Mouse (Mus musculus): ENCODE results near the gene Cbx4. TPM values are rescaled to one million over a fixed set of nuclear protein-coding genes. Genes with fewer than 3 reads are reported as not detected.
A peak's percentile ranks its signal among the peaks of the same experiment; 100 is the strongest.

Gene Cbx4
- polyA plus RNA-seq, 1 experiment from 2014 or later = 11.5 TPM

DNA sequence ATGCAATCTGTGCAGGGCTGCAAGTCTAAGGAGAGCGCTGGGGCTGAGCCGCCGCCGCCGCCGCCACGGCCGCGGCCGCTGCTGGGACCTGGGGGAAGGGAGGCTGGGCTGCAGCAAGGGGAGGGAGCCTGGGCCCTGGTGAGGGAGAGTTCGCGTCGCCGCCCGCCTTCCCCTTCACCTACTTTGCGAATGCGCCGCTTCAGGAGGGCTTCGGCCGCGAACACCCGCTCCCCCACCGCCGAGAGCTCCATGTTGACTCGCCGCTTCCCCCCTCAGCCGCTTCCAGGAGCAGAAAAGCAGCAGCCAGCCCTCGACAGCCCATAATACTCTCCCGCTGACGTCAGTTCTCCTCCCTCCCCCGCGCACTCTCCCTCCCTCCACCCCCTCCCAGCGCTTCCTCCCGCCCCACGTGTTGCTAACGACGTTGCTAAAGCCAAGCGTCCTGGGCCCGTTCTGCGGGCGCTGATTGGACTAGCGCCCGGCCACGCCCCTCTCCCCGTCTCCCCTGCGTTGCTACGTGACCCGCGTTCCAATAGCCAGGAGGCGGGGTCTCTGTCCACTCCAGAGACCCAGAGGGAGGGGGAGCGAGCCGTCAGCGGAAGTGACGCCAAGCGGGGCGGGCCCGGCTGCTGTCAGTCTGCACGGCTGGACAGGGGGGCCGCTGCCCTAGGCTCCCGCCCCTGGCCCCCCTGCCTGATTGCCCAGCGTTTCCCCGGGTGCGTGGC lies 45.3 kb downstream of the Cbx4 start, which contains the start of gene Cbx8:
Cbx8 (minus strand) TSS at position 370 of the 725 bp plus-strand sequence.
- Histone ChIP-seq H3K27ac (peak within 1 kb of the TSS; percentile 88), H3K27me3 (peaks cover 83% of the 10 kb centered on the region), H3K4me3 (peak within 1 kb of the TSS; percentile 75), H3K4me1 (peaks cover 76% of the 10 kb centered on the region), H3K36me3 (ENCODE audit: poor library complexity, severe bottlenecking) (peaks cover 10% of the 10 kb centered on the region), H3K9ac (peak within 1 kb of the TSS; percentile 94), H3K9me3 (replicated peaks) (no peaks in the 10 kb centered on the region), H3K4me2 (peak within 1 kb of the TSS; percentile 94)
- under 1% methylated on average over 50 of the region's 63 CpGs for WGBS
- ATAC-seq = peak; percentile 91

DNA sequence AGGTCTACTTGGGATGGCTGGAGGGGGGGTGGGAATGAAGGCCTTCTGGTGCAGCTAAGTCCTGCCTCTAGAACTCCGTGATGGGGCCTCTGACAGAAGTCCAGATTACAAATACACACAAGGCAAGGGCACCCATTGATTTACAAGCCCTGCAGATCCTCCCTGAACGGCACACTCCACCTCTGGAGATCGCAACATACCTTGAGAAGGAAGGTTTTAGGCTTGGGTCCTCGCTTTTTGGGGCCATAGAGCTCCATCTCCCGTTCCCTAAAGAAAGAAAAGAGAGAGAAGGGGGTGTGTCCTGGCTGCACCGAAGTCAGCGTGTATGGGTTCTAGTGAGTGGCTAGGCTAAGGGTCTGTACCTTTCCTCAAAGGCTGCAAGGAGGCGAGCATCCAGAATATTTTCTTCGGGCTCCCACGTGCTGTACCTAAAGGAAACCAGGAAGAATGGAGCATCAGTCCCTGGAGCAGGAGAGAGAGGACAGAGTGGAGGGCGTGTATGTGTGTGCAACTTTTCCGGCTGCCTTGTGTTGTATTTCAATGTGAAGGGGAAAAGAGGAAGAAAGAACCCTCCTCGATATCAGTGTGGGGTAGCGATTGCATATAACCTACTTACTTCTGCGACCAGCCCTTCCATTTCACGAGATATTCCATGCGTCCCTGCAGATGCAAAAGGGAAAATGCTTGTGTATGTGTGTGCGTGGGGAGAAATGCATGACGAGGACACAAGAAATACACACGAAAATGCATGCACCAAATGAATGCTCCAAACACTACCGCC lies 46.1 kb downstream of the Cbx4 start:
- H3K27me3 ChIP-seq = peaks cover 83% of the 10 kb centered on the region
- 6% methylated on average over 21 of the region's 21 CpGs for WGBS
- no peak for ATAC-seq
- peak overlapping the region; percentile 75 for H3K4me3 ChIP-seq
- H3K4me2 ChIP-seq = peak overlapping the region; percentile 88
- H3K4me1 ChIP-seq = peaks cover 81% of the 10 kb centered on the region
- peaks cover 10% of the 10 kb centered on the region for H3K36me3 ChIP-seq (ENCODE audit: poor library complexity, severe bottlenecking)
- peak overlapping the region; percentile 88 for H3K27ac ChIP-seq
- H3K9me3 ChIP-seq (replicated peaks) = no peaks in the 10 kb centered on the region
- peak overlapping the region; percentile 94 for H3K9ac ChIP-seq

DNA sequence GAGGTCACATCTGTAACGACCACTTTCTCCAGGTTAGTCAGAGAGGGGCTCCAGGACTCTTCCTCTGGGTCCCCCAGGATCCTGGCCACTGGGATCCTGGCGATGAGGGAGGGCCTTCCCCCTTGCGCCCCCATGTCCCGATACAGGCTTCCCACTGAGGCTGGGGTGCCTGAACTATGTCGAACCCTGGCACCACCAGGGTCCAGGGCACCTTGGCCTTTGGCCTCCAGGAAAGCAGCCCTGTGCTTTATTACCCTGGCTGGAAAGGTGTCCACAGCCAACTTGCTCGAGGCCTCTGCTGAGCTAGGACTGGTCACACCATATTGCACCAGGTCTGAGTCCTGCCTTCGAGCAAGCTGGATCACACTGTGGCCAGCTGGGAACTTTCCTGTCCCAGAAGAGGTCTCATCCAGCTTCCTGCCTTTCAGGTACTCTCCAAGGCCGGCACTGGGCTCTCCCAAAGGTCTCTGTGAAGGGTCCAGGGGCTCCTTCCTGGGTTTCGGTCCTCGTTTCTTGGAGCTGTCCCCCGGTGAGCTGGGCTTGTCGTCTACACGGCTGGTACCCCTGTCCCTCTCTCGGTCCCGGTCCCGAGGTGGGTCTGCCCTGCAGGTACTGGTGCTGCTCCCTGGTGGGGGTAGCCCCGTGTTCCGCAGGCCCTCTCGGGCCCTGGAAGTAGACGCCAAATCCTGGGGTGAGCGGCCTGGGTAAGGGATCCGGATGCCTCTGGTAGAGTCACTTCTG lies 47.1 kb downstream of the Cbx4 start:
- Histone ChIP-seq H3K9ac (peak overlapping the region; percentile 43), H3K9me3 (replicated peaks) (no peaks in the 10 kb centered on the region), H3K4me2 (peak overlapping the region; percentile 88), H3K4me3 (peak overlapping the region; percentile 17; the same call in 1 of the 2 replicates), H3K27ac (no peak overlapping the region), H3K36me3 (ENCODE audit: poor library complexity, severe bottlenecking) (peaks cover 10% of the 10 kb centered on the region), H3K4me1 (peaks cover 81% of the 10 kb centered on the region), H3K27me3 (peaks cover 82% of the 10 kb centered on the region)
- WGBS = 29% methylated on average over 22 of the region's 22 CpGs
- ATAC-seq = no peak

DNA sequence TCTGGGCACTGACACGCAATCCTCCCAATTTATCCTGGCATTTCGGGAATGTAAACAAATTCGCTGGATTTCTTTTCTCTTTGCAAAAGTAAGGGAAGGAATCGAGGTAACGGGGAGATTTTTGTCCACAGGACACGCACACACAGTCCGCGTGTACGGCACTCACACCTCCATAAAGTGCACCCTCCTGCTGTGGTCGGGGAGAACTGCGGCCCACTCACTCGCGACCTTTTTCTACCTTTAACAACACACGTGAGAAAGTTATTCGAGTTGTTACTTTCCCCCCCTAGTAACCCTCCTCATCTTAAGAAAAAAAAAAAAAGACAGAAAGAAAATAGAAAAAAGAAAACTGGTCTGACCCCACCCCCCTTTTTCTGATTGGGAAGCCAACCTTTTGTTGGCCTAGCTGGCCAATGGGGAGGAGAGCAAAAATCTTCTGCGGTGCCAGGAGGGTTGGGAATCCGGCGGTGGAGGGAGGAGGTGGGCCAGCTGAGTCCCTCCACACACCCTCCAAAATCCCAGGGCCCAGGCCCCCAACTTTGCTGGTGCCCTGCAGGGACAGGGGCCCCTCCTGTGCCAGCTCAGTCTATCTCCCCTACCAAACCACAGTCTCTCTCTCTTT lies 48.1 kb downstream of the Cbx4 start:
- Histone ChIP-seq H3K36me3 (ENCODE audit: poor library complexity, severe bottlenecking) (peaks cover 10% of the 10 kb centered on the region), H3K9me3 (replicated peaks) (no peaks in the 10 kb centered on the region), H3K4me1 (peaks cover 81% of the 10 kb centered on the region), H3K9ac (peak overlapping the region; percentile 63), H3K4me3 (peak overlapping the region; percentile 49), H3K4me2 (peak overlapping the region; percentile 88), H3K27ac (no peak overlapping the region), H3K27me3 (peaks cover 77% of the 10 kb centered on the region)
- ATAC-seq = no peak
- WGBS = 3% methylated on average over 18 of the region's 18 CpGs

DNA sequence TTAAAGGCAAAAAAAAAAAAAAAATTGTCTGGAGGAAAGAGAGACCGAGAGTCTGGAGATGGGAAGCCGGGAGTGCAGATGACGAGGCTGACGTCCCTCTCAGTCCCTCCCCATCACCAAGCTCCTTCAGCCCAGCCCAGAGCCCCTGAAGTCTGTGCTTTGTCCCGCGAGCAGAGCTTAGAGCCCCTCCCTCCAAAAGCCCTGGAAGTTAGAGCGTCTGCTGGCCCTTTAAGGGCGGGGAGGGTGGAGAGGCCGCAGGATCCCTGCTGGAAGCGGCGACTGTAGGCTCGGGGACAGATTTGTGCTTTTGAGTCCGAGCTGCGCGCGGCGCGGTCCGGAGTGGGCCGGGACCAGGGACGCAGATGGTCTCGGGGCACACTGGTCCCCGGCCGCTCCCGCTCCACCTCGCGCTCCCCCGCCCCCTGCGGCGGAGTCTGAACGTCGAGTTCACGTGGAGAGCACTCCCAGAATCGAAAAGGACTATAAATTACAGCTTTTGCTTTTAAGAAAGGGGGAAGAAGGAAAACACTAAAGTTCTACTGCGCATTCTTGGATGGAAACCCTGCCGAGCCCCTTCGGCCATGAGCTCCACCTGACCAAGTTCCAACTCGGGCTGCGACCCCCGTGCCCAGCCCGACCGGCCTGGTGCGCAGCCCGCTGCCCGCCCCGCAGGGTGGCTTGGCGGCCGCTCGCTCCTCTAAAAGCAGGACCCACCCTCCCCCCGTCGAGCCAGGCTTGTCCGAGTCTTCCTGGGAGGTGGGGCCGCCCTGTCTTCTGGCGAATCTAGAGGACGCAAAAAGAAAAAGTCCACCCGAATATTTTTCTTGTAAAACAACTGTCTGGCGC lies 48.9 kb downstream of the Cbx4 start:
- Histone ChIP-seq H3K9ac (peak overlapping the region; percentile 63), H3K36me3 (ENCODE audit: poor library complexity, severe bottlenecking) (peaks cover 10% of the 10 kb centered on the region), H3K4me1 (peaks cover 74% of the 10 kb centered on the region), H3K27me3 (peaks cover 69% of the 10 kb centered on the region), H3K27ac (no peak overlapping the region), H3K4me3 (peak overlapping the region; percentile 49), H3K9me3 (replicated peaks) (no peaks in the 10 kb centered on the region), H3K4me2 (peak overlapping the region; percentile 88)
- 1% methylated on average over 57 of the region's 57 CpGs for WGBS
- ATAC-seq = no peak

DNA sequence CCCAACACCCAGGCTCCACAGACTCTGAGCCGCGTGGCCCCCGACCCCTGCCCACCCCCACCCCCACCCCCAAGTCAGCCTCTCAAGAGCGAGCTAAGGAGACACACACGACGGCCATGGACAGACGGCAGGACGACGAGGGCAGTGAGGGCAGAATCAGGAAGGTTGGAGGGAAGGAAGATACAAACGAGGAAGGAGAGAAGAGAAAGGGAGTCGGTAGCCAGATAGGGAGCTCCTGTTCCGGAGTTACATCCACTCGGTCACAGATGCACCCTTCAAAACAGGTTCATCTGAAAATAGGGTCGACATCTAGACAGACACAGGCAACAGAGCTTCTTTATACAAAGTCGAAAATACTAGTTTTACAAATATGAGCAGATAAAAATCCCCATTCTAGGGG lies 49.6 kb downstream of the Cbx4 start:
- Histone ChIP-seq H3K9ac (no peak overlapping the region), H3K27me3 (peaks cover 62% of the 10 kb centered on the region), H3K4me3 (peak overlapping the region; percentile 49; the same call in 1 of the 2 replicates), H3K9me3 (replicated peaks) (no peaks in the 10 kb centered on the region), H3K27ac (no peak overlapping the region), H3K4me2 (peak overlapping the region; percentile 88), H3K4me1 (peaks cover 67% of the 10 kb centered on the region), H3K36me3 (ENCODE audit: poor library complexity, severe bottlenecking) (peaks cover 11% of the 10 kb centered on the region)
- WGBS = 2% methylated on average over 15 of the region's 15 CpGs
- no peak for ATAC-seq

DNA sequence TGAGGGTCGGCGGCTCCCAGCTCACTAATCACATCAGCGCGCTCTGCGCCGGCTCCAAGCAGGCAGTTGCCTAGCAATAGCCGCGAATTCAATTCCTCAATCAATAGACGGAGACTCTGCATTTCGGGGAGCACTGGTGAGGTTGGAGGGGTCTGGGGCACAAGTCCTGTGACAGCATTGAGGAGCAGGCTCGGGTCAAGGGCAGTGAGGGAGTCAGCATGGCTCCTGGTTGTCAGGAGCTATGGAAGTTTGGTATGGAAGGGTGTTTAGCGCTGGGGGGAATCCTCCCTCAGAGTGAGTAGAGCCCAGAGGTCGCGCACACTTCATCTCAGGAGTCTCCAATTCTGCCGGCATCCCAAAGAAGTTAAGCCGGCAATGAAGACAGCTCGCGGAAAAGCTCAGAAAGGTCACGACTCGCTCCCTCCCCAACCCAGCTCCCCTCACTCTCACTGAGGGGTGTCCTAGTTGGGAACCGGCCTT lies 50.3 kb downstream of the Cbx4 start:
- 3% methylated on average over 21 of the region's 21 CpGs for WGBS
- Histone ChIP-seq H3K9me3 (replicated peaks) (no peaks in the 10 kb centered on the region), H3K36me3 (ENCODE audit: poor library complexity, severe bottlenecking) (peaks cover 17% of the 10 kb centered on the region), H3K4me2 (peak overlapping the region; percentile 34), H3K4me1 (peaks cover 66% of the 10 kb centered on the region), H3K27ac (no peak overlapping the region), H3K9ac (0 out of 2 replicates have a peak overlapping the region, but pooled peaks have one; percentile 26), H3K4me3 (peak overlapping the region; percentile 49), H3K27me3 (peaks cover 62% of the 10 kb centered on the region)
- no peak for ATAC-seq

DNA sequence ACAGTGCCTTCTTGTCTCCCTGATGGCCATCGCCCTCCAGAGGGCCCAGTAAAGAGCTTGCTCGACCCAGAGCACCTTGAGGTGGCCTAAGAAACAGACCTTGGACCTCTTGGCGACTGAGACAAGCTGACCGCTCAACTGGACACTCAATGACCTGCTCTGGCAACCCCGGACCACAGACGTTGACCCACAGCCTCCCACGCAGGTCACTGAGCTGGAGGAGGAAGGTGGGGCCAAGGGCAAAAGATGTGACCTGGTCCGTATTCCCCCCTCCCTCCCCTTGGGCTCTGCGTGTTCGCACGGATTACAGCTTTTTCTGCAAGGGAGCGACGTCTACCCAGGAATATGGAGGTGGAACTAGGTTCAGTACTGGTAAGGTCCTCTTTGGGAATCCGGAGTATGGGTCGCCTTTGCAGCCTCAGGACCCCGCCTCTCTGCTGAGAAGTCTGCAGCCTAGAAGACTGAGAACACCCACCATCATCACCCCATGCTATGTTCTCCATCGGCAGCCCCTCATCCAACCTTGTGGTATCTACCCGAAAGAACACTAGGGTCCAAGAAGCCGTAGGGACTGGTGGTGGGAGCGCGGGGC lies 50.8 kb downstream of the Cbx4 start:
- H3K4me1 ChIP-seq = peaks cover 64% of the 10 kb centered on the region

DNA sequence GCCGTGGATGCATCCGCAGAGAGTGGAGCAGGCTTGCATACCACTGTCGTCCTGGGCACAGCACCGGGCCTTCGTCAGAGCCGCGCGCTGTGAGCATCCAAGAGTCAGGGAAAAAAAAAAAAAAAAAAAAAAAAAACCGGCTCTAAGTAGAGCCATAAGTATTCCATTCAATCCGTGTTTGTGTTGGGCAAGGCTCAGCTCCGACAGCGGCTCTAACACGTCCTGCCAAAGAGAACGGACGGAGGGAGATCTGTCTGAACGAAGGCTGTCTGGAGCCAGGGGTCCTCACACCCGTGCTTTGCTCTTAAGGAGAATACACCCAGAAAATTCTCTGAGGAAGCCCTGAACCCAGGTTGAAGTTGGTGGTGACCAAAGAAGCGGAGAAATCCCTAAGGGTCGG lies 51.4 kb downstream of the Cbx4 start:
- Histone ChIP-seq H3K27ac (no peak overlapping the region), H3K4me3 (peak overlapping the region; percentile 22), H3K9me3 (replicated peaks) (no peaks in the 10 kb centered on the region), H3K27me3 (peaks cover 60% of the 10 kb centered on the region), H3K4me2 (peak overlapping the region; percentile 50), H3K9ac (peak overlapping the region; percentile 23; the same call in 1 of the 2 replicates), H3K4me1 (peaks cover 61% of the 10 kb centered on the region), H3K36me3 (ENCODE audit: poor library complexity, severe bottlenecking) (peaks cover 27% of the 10 kb centered on the region)
- 0 out of 2 replicates have a peak, but pooled peaks have one; percentile 5 for ATAC-seq
- WGBS = 2% methylated on average over 19 of the region's 19 CpGs

More for the DNA sequence above, 50.8 kb downstream of the Cbx4 start:
- Histone ChIP-seq H3K9me3 (replicated peaks) (no peaks in the 10 kb centered on the region), H3K4me2 (peak overlapping the region; percentile 34), H3K4me3 (peak overlapping the region; percentile 49), H3K27me3 (peaks cover 62% of the 10 kb centered on the region), H3K36me3 (ENCODE audit: poor library complexity, severe bottlenecking) (peaks cover 22% of the 10 kb centered on the region), H3K27ac (no peak overlapping the region), H3K9ac (peak overlapping the region; percentile 26; the same call in 1 of the 2 replicates)
- ATAC-seq = no peak
- WGBS = under 1% methylated on average over 21 of the region's 21 CpGs

DNA sequence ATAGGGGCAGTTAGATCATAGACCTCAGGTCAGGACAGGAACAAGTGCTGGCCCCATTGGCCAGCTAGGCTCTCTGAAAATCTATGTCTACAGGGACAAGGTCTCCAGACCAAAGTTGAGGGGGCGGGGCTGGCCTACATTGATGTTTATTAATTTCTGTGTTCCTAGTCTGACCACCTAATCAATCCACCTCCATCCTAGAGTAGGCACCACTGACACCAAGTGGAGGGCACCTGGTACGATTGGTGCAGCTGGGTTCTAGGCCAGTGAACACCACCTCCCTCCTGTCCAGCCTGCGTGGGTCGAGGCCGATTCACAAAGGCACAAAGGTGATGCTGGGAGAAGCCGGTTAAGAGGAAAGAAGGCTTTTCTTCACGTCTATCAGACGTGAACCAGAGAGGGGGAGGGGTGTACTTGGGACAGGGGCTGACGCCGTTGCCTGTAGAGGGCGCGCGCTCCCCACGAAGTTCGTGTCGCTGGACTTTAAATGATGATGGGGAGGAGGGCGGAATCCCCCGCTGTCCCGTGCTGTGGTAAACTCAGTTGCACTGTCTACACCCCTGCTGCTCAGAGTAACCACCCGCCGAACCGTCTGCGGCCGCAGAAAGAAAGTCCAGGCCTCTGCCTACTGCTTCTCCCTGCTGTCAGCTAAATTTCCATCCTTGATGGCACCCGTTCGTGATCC lies 52.0 kb downstream of the Cbx4 start:
- Histone ChIP-seq H3K4me3 (peak overlapping the region; percentile 22), H3K36me3 (ENCODE audit: poor library complexity, severe bottlenecking) (peaks cover 29% of the 10 kb centered on the region), H3K9ac (0 out of 2 replicates have a peak overlapping the region, but pooled peaks have one; percentile 12), H3K4me2 (peak overlapping the region; percentile 50), H3K27me3 (peaks cover 54% of the 10 kb centered on the region), H3K4me1 (peaks cover 61% of the 10 kb centered on the region), H3K9me3 (replicated peaks) (no peaks in the 10 kb centered on the region), H3K27ac (no peak overlapping the region)
- ATAC-seq = peak; percentile 54
- under 1% methylated on average over 26 of the region's 26 CpGs for WGBS

Data from forebrain, embryonic 13.5 days (tissue).